Mouse (Mus musculus) frontal cortex, adult 2 months (tissue): Measurements from ENCODE around the gene Uqcc1. TPM values are rescaled to one million over a fixed set of nuclear protein-coding genes. Genes with fewer than 3 reads are reported as not detected.
"Not testable (repeated sequence)": the region's sequence is repeated elsewhere in the genome, so short reads cannot be mapped to it uniquely, and the experiment has no call there.

Experiments used
- DNase-seq, 2 experiments: peaks; one replicate each; pipeline ENCODE4 v3.0.0; 2022; ENCODE audit warnings: low spot score in 1 of 2; ENCODE audit errors: extremely low spot score in 1 of 2
- polyA plus RNA-seq: library from polyadenylated mRNA; depleted of rRNA; stranded (reverse); fragments of >200 nt; gene quantifications from 2 replicates; pipeline ENCODE4 v1.2.3, GENCODE M21; 2012

Uqcc1 gene
- polyA plus RNA-seq, 1 experiment: 65.8 TPM

DNA sequence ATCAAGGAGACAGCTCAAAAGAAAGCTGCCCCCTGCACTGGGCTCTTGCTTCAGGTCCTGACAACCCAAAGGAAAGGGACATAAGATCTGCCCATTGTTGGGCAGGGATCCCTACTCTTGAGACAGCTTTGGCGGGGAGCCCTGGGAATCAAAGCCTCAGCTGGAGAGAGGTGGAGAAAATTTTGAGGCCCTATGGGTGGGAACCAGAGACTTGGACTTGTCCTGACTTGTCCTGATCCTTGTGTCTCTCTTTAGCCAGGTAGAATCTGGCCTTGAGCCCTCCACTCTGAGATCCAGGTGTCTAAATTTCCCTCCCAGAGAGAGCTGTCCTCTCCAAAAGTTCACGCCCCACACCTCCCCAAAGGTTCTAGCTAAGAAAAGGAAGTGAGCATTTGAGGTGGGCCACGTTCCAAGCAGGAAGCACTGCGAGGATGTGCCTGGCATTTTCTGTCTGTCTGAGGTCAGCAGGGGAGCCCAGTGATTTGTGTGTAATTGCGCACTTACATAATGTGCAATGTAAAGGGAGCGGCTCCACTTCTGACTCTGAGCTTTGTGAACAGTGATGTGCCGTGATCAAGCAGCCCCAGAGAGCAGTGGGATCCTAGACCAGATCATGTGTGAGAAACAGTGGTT, 9.9 kb upstream of the Uqcc1 start:
- no peak for DNase-seq

DNA sequence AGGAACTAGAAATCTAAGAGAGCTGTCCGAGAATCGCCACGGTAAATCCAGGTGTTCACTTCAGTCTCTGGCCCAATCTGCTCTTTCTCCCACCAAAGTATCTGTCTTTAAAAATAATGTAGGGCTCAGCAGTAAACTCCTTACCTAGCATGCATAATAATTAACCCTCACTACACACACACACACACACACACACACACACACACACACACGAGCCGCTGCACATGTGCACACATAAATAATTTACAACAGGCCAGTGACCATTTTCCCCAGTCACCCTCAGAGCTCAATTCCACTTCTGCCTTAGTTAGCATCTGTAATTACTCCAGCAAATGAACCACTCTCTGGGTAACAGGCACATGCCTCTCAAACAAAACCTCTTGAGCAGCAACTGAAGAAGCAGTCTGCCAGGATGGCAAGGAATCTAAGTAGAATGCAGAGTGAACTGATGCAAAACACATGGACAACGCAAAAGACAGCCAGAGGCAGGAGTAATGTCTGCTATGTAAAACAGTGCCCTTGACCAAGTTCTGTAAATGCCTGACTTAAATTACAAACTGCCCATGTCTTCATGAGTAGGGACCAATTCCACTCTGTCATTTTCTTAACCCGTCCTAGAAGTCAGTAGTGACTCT, 1.3 kb downstream of the Uqcc1 start:
- no peak for DNase-seq

DNA sequence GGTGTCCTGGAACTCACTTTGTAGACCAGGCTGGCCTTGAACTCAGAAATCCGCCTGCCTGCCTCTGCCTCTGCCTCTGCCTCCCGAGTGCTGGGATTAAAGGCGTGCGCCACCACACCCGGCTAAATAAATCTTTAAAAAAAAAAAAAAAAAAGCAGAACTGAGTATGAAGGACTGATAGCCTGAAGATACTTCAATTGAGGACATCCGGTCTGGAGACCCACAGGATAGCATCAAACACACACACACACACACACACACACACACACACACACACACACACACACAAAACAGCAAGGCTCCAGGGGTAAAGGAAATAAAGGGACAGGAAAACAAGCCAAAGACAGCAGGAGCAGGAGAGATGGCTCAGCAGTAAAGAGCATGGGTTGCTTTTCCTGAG, 4.9 kb downstream of the Uqcc1 start:
- DNase-seq: not testable (repeated sequence)

DNA sequence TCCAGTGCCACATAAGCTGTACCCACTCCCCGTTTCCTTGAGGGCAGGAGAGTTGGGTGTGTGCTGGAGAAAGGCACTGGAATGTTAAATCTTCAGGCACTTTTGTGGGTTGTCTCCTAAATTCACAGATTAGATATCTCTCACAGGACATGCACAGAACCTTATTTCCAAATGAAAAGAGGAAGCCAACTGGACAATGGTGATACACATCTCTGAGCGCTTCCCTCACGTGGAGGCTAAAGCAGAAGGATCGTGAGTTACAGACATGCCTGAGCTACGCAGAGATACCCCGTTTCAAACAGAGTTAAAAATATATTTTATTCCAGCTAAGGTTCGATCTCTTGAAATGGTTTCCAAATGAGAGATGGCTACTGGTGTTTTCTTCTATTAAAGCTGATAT, 7.0 kb downstream of the Uqcc1 start:
- no peak for DNase-seq

DNA sequence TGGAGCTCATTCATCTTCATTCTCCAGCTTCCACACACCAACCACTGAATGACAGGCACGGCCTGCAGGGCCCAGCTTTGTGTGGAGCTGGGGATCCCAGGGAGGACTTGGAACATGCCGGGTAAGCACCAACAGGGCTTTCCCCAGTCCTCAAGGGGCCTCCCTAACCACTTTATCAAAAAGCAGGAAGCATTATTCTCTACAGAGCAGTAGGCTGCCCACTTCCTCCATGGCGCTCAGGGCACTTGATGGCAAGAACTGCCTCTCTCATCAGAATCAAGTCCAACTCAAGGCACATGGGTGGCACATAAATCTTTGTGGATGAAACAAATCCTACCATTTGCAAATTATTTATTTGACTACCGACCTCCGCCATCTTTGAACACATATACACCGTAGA, 15.4 kb downstream of the Uqcc1 start:
- DNase-seq: no peak

DNA sequence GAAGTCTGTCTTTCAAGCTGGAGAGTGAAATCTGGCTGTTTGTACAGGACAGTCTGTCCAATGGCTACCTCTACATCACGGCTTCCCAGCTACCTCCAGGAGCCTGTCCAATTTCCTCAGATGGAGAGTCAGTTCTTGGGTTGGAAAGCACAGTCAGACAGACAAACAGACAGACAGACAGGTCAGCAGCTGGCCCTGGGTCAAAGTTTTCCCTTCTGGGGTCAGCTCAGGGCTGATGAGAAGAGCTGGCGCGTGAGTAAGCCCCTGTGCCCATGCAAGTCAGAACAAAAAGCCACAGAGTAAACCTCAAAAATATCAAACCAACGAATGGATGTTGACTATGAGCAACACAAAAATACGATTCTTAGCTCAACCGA, 26.5 kb downstream of the Uqcc1 start:
- DNase-seq: no peak

DNA sequence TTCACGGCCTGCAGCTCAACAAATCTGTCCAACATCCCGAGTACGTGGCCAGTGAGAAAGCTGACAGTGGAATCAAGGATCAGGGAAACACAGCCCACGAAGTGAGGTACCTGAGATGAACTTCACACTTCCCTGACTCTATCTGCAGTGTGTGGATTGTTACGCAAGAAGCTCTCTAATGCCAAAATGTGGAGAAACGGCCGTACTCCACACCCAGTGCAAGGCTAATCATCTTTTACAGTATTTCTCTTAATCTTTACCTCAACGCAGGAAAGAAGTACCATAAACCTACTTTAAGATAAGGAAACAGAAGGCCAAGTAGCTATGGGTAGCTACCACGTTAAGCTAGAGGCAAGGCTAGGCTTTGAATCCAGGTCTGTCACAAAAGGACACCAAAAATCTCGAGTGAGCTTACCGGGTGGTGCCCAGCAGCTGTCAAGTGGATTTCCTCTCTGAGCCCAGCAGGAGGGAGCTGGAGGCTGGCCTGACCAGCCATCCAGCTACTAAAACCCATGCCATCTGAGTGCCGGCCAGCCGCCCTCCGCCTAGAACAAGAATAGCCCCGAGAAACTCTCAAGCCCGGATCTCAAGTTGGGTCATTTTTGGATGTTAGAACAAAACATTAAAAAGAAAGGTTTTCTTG, 27.0 kb downstream of the Uqcc1 start:
- no peak for DNase-seq

DNA sequence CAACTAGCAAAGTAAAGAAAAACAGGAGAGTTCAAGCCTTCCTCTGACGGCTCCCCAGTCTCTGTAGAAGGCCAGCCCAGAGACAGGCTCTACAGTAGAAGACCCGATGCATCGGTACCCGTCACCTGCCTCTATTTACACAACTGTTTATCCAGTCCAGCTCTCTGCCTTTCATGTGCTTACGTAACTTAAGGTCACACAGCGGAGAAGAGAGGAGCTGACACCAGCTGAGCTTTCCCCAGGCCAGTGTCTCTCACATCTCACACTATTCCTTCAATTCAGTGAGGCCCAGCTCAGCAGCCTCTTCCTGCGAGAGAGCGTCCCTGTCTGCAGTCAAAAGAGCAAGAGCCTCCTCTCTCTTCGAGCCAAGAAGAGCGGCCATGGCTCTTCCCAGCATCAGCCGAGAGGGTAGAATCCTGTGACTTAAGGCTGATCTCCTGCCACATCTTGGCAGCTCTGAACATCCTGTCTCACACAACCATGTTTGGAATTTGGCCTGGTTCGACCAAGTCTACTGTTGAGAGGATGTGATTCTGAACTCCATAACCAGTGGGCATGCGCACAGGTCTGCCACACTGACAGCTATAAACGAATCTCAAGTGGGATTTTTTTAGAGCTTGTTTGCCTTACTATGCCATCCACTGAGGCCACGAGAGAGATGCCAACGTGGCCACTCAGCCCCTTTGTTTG, 34.9 kb downstream of the Uqcc1 start:
- no peak for DNase-seq

DNA sequence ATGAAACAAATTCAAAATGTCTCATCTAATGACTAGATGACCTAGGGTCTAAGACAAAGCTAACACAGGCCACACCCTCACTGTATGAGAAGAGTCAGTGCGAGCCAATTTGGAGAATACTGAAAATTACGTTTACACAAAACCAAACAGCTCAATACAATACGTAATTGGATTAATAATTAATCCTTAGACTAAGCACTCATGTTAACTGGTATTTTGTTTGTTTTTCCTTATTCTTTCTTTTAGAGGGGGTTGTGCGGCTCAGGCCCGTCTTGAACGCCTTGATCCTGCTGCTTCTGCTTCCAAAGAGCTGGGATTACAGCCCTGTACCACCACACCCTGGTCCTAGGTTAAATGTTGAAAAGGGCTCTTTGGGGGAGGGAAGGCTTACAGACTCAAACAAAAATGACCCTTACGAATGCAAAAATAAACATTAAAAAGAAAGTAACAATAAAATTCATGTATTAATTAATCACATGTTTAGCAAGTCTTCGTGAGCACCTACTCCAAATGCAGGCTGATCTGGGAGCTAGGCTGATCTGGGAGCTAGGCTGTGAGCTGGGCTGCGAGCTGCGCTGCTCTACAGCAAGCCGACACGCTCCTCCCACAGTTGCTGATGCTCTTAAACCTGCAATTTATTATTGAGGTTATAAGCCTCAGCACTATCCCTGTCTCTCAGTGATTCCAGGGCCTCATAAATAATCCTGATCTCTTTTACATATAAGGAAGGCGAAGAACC, 35.6 kb downstream of the Uqcc1 start:
- no peak for DNase-seq

DNA sequence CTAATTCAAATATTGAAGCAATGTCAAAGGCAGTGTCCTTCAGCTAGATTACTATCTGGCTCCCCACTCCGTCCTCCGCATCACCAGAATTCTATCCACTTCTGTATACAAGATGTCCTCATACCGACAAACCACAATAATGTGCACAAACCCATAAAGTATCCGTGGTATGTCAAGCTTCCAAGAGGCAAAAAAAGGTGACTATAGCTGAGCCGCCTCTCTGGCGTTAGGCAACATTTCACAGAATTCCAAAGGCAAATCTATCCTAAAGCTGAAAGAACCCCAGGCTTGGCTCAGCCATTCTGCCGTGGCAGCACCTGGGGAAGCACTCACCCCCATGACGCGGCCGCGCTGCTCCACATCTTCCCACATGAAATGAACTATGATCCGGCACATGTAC, 43.3 kb downstream of the Uqcc1 start:
- no peak for DNase-seq

DNA sequence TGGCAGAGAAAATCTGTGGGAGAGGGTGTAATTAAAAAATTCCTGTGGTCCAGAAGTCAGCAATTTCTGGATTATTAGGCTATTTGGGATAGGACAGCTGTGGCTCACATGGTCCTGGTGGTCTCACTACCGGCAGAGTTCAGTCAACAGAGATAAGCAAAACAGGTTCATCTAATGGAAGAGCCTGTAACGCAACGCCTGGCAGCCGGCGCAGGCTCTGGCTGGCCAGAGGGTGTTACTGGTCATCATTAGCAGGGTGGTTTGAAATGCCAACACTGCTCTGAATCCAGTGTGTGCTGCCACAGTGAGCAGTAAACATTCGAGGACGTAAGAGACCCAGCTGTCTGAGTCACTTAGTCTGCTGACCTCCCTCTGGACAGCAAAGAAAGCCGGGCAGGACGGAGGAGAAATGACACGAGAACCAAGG, 44.8 kb downstream of the Uqcc1 start:
- DNase-seq: no peak

DNA sequence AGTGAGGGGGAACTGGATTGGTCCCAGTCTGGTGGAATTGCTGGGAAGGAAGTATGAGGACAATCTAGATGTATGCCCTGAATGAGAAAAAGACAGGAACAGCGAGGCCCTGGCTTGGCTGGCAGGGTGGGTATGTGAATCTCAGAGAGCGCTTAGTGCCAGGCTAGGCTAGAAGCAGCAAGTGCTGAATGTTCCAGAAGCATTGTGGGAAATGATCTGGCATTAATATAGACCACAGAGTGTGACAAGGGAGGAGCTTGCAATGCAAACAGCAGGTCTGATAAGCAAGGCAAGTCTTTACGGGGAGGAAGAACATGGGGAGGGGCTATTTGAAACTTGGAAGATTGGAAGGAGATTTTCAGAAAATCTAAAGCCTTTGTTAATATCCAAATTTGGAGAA, 48.0 kb downstream of the Uqcc1 start:
- DNase-seq: no peak

DNA sequence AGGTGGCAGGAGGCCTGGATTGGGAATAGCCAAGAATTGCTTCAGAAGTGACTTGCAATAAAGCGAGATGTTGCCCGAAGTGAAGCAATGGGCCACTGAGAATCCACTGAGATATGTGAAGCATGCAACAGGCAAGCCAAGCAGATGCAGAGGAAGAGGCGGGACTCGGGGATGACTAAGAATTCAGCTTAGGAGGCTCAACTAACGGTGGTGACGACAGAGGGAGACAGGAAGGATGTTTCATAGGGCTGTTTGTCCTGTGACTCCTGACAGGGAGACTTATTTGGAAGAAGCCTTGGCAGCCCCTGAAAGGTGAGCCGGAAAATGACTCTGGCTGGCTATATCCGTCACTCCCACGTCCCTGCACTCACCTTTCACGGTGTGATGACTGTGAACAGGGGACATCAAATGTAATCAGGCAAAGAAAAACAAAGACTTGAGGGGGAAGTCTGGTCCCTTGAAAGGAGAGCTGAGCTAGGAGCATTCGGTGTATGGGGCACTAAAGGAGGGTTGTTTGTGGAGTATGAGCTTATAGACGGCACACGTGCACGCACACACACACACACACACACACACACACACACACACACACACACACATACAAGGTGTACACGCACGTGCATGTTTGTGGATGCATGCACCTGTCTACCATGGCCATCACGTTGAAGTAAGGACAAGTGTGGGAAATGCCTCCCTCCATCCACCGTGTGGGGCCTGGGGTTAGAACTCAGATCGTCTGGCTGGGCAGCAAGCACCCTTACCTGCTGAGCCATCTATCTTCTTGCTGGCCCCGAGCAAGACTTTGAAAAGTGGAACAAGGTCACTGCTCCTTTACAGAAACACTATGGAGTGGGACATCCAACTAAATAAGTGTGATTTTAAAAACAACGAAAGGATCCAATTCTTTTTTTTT, 50.9 kb downstream of the Uqcc1 start:
- no peak for DNase-seq

DNA sequence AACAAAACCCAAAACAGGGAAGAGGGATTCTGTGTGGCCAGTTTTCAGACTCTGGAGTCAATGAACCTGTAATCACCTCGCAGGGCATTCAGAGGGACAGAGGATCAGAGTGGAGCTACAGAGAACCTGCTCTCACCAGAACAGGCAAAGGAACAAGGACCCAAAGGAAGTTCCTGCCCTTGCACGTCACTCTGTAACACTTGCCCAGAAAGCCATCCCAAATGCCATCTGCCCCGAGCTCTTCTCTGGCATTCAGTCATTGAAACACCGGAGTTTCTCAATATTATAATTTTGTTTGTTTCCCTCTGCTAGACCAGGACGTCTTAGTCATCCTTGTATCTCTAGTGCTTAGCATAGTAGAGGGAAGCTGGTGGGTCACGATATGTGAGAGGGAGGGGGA, 56.5 kb downstream of the Uqcc1 start:
- no peak for DNase-seq

DNA sequence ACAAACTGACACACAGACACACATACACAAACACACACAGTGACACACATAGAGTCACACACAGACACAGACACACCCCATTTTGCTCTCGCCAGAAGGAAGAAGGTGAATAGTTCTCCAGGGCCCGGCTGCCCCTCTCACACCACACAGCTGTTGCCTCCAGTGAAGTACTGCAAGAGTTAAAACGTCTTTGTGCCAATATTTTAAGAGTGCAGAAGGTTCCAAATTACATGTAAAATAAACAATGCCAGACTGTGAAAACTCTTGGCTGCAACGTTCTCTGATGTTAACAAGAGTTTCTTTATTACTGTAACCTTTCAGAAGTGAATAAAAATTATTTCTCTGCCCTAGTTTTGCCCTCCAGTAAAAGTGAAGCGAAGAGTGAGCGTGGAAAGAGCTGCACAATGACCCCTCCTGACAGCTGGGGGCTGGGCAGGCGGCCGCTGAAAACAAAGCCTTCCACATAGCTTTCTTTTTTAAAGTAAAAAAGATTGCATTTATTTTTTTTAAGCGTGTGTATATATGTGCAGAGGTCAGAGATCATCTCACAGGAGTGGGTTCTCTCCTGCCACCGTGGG, 57.1 kb downstream of the Uqcc1 start:
- no peak for DNase-seq

DNA sequence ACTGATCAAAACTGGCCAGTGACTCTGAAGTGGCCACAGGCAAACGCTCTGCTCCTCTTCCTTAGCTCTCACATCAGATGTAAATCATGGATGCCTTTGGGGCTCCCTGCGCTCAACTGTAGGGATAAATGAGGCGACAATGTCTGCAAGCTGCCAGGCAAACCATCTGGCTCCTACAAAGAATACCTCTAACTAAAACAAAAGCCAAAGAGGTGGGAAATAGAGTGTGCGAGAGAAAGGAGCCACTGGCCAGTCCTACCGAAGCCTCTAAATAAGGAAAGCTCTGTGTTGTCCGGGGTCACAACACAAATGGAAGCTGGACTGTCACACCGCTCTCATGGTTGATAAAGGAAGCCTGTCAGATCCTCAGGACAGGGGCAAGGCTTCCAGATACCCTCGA, 57.6 kb downstream of the Uqcc1 start:
- no peak for DNase-seq

DNA sequence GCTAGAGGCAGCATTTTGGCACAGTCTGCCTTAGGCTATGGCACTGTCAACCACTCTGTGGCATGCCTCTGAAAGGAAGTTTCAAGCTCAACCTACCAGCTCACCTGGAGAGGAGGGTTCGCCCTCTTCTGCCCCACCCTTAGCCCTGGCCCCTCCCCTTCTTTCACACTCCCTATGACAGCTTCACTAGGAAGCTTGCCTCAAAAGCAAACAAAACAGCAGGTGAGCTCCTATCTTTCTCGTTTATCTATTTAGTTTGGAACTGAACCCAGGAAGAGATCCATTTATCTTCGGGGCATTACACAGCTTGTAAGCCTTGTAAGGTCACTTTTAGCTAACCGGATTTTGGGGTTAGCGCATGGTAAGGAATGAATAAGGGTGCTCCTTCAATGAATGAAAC, 60.3 kb downstream of the Uqcc1 start:
- no peak for DNase-seq

DNA sequence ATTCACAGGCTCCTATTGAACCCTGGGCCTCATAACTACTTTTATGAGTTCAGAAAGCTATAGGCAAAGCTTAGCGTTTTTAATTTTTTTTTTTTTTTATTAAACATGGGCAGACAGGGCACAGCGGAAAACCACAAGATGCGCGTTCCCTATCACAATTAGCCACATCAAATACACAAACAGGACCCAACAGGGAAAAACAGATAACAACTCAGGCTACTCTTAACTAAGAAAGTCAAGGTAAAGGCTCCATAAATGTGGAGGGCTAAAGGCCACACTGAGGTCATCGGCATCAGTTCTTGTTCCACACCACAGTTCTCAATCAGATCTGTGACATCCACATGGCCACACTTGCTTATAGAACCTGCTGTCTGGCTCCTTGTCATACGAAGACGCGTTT, 61.8 kb downstream of the Uqcc1 start:
- DNase-seq: no peak

DNA sequence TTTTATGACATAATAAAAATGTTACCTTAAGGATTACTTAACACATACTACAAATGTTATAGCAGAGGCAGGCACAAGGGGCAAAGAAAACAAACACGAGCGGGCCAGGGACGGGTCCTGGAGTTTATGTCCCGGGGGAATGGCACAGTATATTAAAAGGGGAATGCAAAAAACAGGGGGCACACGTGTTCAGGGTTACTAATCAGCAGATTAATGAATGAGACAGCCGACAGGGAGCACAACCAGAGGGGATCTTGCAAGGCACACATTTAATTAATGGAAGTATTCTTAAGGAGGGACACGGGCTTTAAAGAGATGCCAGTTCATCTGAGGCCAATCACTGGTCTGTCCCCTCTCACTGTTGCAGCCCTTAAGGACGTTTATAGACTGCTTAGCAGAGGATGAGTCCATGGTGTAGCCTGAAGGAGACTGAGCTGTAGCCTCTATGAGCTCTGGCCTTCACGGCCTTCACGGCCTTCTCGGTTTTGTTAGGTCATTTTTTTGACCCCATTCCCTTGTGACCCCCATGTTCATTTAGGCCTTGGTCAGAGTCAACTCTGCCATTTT, 66.7 kb downstream of the Uqcc1 start:
- no peak for DNase-seq
